Mouse (Mus musculus) E14TG2a.4 (cell line): ENCODE results near the gene Acbd5.

ENCODE experiments used
- CTCF ChIP-seq: conservative IDR thresholded peaks from 2 replicates; pipeline ENCODE4 v1.5.1; 2014; ENCODE audit warnings: low read length
- NANOG ChIP-seq: IDR thresholded peaks from 2 replicates; pipeline ENCODE4 v1.6.1; 2014; ENCODE audit warnings: borderline replicate concordance, low read length, mixed read lengths
- POU5F1 ChIP-seq: IDR thresholded peaks from 2 replicates; pipeline ENCODE4 v1.6.1; 2014; ENCODE audit warnings: low read length, borderline replicate concordance

DNA sequence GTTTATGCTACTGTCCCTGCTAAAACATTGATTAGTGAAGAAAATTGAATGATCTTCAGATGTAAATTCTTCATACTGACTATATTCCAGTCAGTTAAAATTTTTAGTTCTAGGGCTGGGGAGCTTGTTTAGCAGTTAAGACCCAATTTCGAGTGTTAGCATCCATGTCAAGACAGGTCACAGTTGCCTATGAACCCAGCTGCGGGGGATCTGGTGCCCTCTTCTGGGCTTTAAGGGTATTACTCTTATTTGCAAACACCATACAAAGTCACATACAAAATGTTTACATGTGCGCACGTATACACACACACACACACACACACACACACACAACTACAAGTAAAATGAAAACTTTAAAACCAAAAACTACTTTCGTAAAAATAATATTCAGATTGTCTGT lies 24.2 kb downstream of the Acbd5 start:
- peak; percentile 82 for TF ChIP-seq CTCF
- no peak for TF ChIP-seq NANOG
- no peak for TF ChIP-seq POU5F1
